Mouse (Mus musculus): ENCODE measurements around the gene Hist1h1a. TPM values are rescaled to one million over a fixed set of nuclear protein-coding genes. Genes with fewer than 3 reads are reported as not detected.

Hist1h1a gene
- polyA plus RNA-seq, 1 experiment = 1.3 TPM

- no peak for TF ChIP-seq POLR2A (IDR thresholded peaks at IDR 0.05; ENCODE audit: low read depth, low read length)
- no peak for TF ChIP-seq CTCF (IDR thresholded peaks at IDR 0.05; ENCODE audit: extremely low read depth, insufficient read depth, insufficient read length, insufficient replicate concordance)
- 29% methylated on average over 4 of the region's 4 CpGs for WGBS
- H3K27ac ChIP-seq (ENCODE audit: insufficient read depth, low read length) = peak overlapping the region; percentile 98; the same call in 1 of the 2 replicates
- H3K4me3 ChIP-seq (ENCODE audit: extremely low read depth, insufficient read depth, insufficient read length) = 0 out of 2 replicates have a peak overlapping the region, but pooled peaks have one; percentile 67
- no peaks in the 10 kb centered on the region for H3K27me3 ChIP-seq (ENCODE audit: control insufficient read depth, insufficient read depth, low read length)
- H3K4me1 ChIP-seq (ENCODE audit: control insufficient read depth, insufficient read depth, insufficient read length) = no peaks in the 10 kb centered on the region
- DNase-seq (ENCODE audit: low read depth in 1 of 2, low spot score in 2 of 2) = no peak
- H3K36me3 ChIP-seq (ENCODE audit: control insufficient read depth, insufficient read depth, low read length) = no peaks in the 10 kb centered on the region; the same call in 1 of the 2 replicates
Observed at GRCm38 (mm10) chr13:23738041-23738440, 25.4 kb upstream of the Hist1h1a start.

- H3K27ac ChIP-seq (ENCODE audit: insufficient read depth, low read length) = peak within 1 kb of the TSS; percentile 98
- no peak for TF ChIP-seq CTCF (IDR thresholded peaks at IDR 0.05; ENCODE audit: extremely low read depth, insufficient read depth, insufficient read length, insufficient replicate concordance)
- peak; percentile 99 for TF ChIP-seq POLR2A (IDR thresholded peaks at IDR 0.05; ENCODE audit: low read depth, low read length)
- peak; percentile 89 to 90 for DNase-seq (ENCODE audit: low read depth in 1 of 2, low spot score in 2 of 2)
- under 1% methylated on average over 37 of the region's 38 CpGs for WGBS
- no peaks in the 10 kb centered on the region for H3K27me3 ChIP-seq (ENCODE audit: control insufficient read depth, insufficient read depth, low read length)
- no peaks in the 10 kb centered on the region; the same call in 1 of the 2 replicates for H3K36me3 ChIP-seq (ENCODE audit: control insufficient read depth, insufficient read depth, low read length)
- H3K4me3 ChIP-seq (ENCODE audit: extremely low read depth, insufficient read depth, insufficient read length) = peak within 1 kb of the TSS; percentile 67
- H3K4me1 ChIP-seq (ENCODE audit: control insufficient read depth, insufficient read depth, insufficient read length) = no peaks in the 10 kb centered on the region
Observed at GRCm38 (mm10) chr13:23738677-23739068, 24.8 kb upstream of the Hist1h1a start, which contains the start of gene Hist1h1c. Gene Hist1h1c (plus strand): TSS chr13:23738808.

- H3K4me1 ChIP-seq (ENCODE audit: control insufficient read depth, insufficient read depth, insufficient read length) = no peaks in the 10 kb centered on the region
- H3K27ac ChIP-seq (ENCODE audit: insufficient read depth, low read length) = peak overlapping the region; percentile 98
- no peaks in the 10 kb centered on the region for H3K27me3 ChIP-seq (ENCODE audit: control insufficient read depth, insufficient read depth, low read length)
- peak overlapping the region; percentile 67 for H3K4me3 ChIP-seq (ENCODE audit: extremely low read depth, insufficient read depth, insufficient read length)
- H3K36me3 ChIP-seq (ENCODE audit: control insufficient read depth, insufficient read depth, low read length) = no peaks in the 10 kb centered on the region; the same call in 1 of the 2 replicates
- peak; percentile 90 to 91 for DNase-seq (ENCODE audit: low read depth in 1 of 2, low spot score in 2 of 2)
- TF ChIP-seq CTCF (IDR thresholded peaks at IDR 0.05; ENCODE audit: extremely low read depth, insufficient read depth, insufficient read length, insufficient replicate concordance) (no peak), POLR2A (IDR thresholded peaks at IDR 0.05; ENCODE audit: low read depth, low read length) (peak; percentile 89)
- WGBS = under 1% methylated on average over 39 of the region's 39 CpGs
Observed at GRCm38 (mm10) chr13:23739069-23739921, 24.2 kb upstream of the Hist1h1a start.

- Histone ChIP-seq H3K27me3 (ENCODE audit: control insufficient read depth, insufficient read depth, low read length) (no peaks in the 10 kb centered on the region), H3K27ac (ENCODE audit: insufficient read depth, low read length) (peak overlapping the region; percentile 98), H3K4me3 (ENCODE audit: extremely low read depth, insufficient read depth, insufficient read length) (peak overlapping the region; percentile 67), H3K36me3 (ENCODE audit: control insufficient read depth, insufficient read depth, low read length) (no peaks in the 10 kb centered on the region; the same call in 1 of the 2 replicates), H3K4me1 (ENCODE audit: control insufficient read depth, insufficient read depth, insufficient read length) (no peaks in the 10 kb centered on the region; the same call in 1 of the 2 replicates)
- under 1% methylated on average over 14 of the region's 14 CpGs for WGBS
- peak in 1 of 2 experiments; percentile 88 for DNase-seq (ENCODE audit: low read depth in 1 of 2, low spot score in 2 of 2)
- TF ChIP-seq POLR2A (IDR thresholded peaks at IDR 0.05; ENCODE audit: low read depth, low read length) (peak; percentile 33), CTCF (IDR thresholded peaks at IDR 0.05; ENCODE audit: extremely low read depth, insufficient read depth, insufficient read length, insufficient replicate concordance) (no peak)
Observed at GRCm38 (mm10) chr13:23739922-23740252, 23.6 kb upstream of the Hist1h1a start.

GRCm38 (mm10) chr13:23740256-23740840 lies 23.1 kb upstream of the Hist1h1a start:
- Histone ChIP-seq H3K4me1 (ENCODE audit: control insufficient read depth, insufficient read depth, insufficient read length) (no peaks in the 10 kb centered on the region; the same call in 1 of the 2 replicates), H3K27me3 (ENCODE audit: control insufficient read depth, insufficient read depth, low read length) (no peaks in the 10 kb centered on the region), H3K36me3 (ENCODE audit: control insufficient read depth, insufficient read depth, low read length) (no peaks in the 10 kb centered on the region; the same call in 1 of the 2 replicates), H3K27ac (ENCODE audit: insufficient read depth, low read length) (peak overlapping the region; percentile 98), H3K4me3 (ENCODE audit: extremely low read depth, insufficient read depth, insufficient read length) (peak overlapping the region; percentile 67)
- DNase-seq (ENCODE audit: low read depth in 1 of 2, low spot score in 2 of 2) = no peak
- 28% methylated on average over 13 of the region's 13 CpGs for WGBS
- no peak for TF ChIP-seq CTCF (IDR thresholded peaks at IDR 0.05; ENCODE audit: extremely low read depth, insufficient read depth, insufficient read length, insufficient replicate concordance)
- TF ChIP-seq POLR2A (IDR thresholded peaks at IDR 0.05; ENCODE audit: low read depth, low read length) = no peak

- WGBS = 64% methylated on average over 5 of the region's 5 CpGs
- no peak overlapping the region for H3K27ac ChIP-seq (ENCODE audit: insufficient read depth, low read length)
- DNase-seq (ENCODE audit: low read depth in 1 of 2, low spot score in 2 of 2) = no peak
- no peaks in the 10 kb centered on the region; the same call in 1 of the 2 replicates for H3K4me1 ChIP-seq (ENCODE audit: control insufficient read depth, insufficient read depth, insufficient read length)
- H3K4me3 ChIP-seq (ENCODE audit: extremely low read depth, insufficient read depth, insufficient read length) = no peak overlapping the region; the same call in 1 of the 2 replicates
- H3K36me3 ChIP-seq (ENCODE audit: control insufficient read depth, insufficient read depth, low read length) = no peaks in the 10 kb centered on the region; the same call in 1 of the 2 replicates
- no peak for TF ChIP-seq POLR2A (IDR thresholded peaks at IDR 0.05; ENCODE audit: low read depth, low read length)
- TF ChIP-seq CTCF (IDR thresholded peaks at IDR 0.05; ENCODE audit: extremely low read depth, insufficient read depth, insufficient read length, insufficient replicate concordance) = no peak
- no peaks in the 10 kb centered on the region for H3K27me3 ChIP-seq (ENCODE audit: control insufficient read depth, insufficient read depth, low read length)
Observed at GRCm38 (mm10) chr13:23740910-23741309, 22.6 kb upstream of the Hist1h1a start.
